Mouse (Mus musculus): ENCODE data around the gene Hid1. TPM values are rescaled to one million over a fixed set of nuclear protein-coding genes. Genes with fewer than 3 reads are reported as not detected.

Hid1 gene
- polyA plus RNA-seq, 1 experiment: 30.2 TPM

- no peaks in the 10 kb centered on the region for H3K36me3 ChIP-seq (ENCODE audit: control insufficient read depth, insufficient read depth, low read length)
- peaks cover 3% of the 10 kb centered on the region for H3K4me1 ChIP-seq (ENCODE audit: control insufficient read depth, insufficient read depth, insufficient read length, low read length)
- no peaks in the 10 kb centered on the region for H3K27me3 ChIP-seq (ENCODE audit: control insufficient read depth, insufficient read depth, low read length)
- 57% methylated on average over 16 of the region's 16 CpGs for WGBS
- TF ChIP-seq POLR2A (IDR thresholded peaks at IDR 0.05; ENCODE audit: low read depth, low read length) (no peak), CTCF (IDR thresholded peaks at IDR 0.05; ENCODE audit: extremely low read depth, insufficient read length, insufficient replicate concordance, low read depth, low read length) (no peak)
- no peak overlapping the region for H3K4me3 ChIP-seq (ENCODE audit: low read depth, low read length)
- no peak overlapping the region for H3K27ac ChIP-seq (ENCODE audit: insufficient read depth, low read depth, low read length)
These were observed 16.3 kb upstream of the Hid1 start for GRCm38 (mm10) chr11:115383701-115384474.

GRCm38 (mm10) chr11:115382891-115383290, 15.3 kb upstream of the Hid1 start:
- Histone ChIP-seq H3K4me3 (ENCODE audit: low read depth, low read length) (peak overlapping the region; percentile 70), H3K36me3 (ENCODE audit: control insufficient read depth, insufficient read depth, low read length) (no peaks in the 10 kb centered on the region), H3K4me1 (ENCODE audit: control insufficient read depth, insufficient read depth, insufficient read length, low read length) (peaks cover 3% of the 10 kb centered on the region), H3K27ac (ENCODE audit: insufficient read depth, low read depth, low read length) (no peak overlapping the region), H3K27me3 (ENCODE audit: control insufficient read depth, insufficient read depth, low read length) (no peaks in the 10 kb centered on the region)
- 50% methylated on average over 5 of the region's 5 CpGs for WGBS
- TF ChIP-seq CTCF (IDR thresholded peaks at IDR 0.05; ENCODE audit: extremely low read depth, insufficient read length, insufficient replicate concordance, low read depth, low read length): no peak
- no peak for TF ChIP-seq POLR2A (IDR thresholded peaks at IDR 0.05; ENCODE audit: low read depth, low read length)

- Histone ChIP-seq H3K36me3 (ENCODE audit: control insufficient read depth, insufficient read depth, low read length) (no peaks in the 10 kb centered on the region), H3K4me1 (ENCODE audit: control insufficient read depth, insufficient read depth, insufficient read length, low read length) (peaks cover 3% of the 10 kb centered on the region), H3K4me3 (ENCODE audit: low read depth, low read length) (peak within 1 kb of the TSS; percentile 70), H3K27ac (ENCODE audit: insufficient read depth, low read depth, low read length) (peak within 1 kb of the TSS; percentile 55), H3K27me3 (ENCODE audit: control insufficient read depth, insufficient read depth, low read length) (no peaks in the 10 kb centered on the region)
- peak; percentile 47; the same call in 1 of the 2 replicates for TF ChIP-seq POLR2A (IDR thresholded peaks at IDR 0.05; ENCODE audit: low read depth, low read length)
- no peak for TF ChIP-seq CTCF (IDR thresholded peaks at IDR 0.05; ENCODE audit: extremely low read depth, insufficient read length, insufficient replicate concordance, low read depth, low read length)
- WGBS: 1% methylated on average over 76 of the region's 76 CpGs
These were observed 14.4 kb upstream of the Hid1 start, which contains the start of gene Cdr2l for GRCm38 (mm10) chr11:115381743-115382539. Gene Cdr2l, plus strand, starts transcription at chr11:115381916.

GRCm38 (mm10) chr11:115381276-115381675, 13.7 kb upstream of the Hid1 start:
- H3K27ac ChIP-seq (ENCODE audit: insufficient read depth, low read depth, low read length): peak overlapping the region; percentile 55
- WGBS: 35% methylated on average over 9 of the region's 9 CpGs
- TF ChIP-seq CTCF (IDR thresholded peaks at IDR 0.05; ENCODE audit: extremely low read depth, insufficient read length, insufficient replicate concordance, low read depth, low read length) (no peak), POLR2A (IDR thresholded peaks at IDR 0.05; ENCODE audit: low read depth, low read length) (no peak)
- H3K27me3 ChIP-seq (ENCODE audit: control insufficient read depth, insufficient read depth, low read length): no peaks in the 10 kb centered on the region
- peak overlapping the region; percentile 34; the same call in 1 of the 2 replicates for H3K4me3 ChIP-seq (ENCODE audit: low read depth, low read length)
- peaks cover 3% of the 10 kb centered on the region for H3K4me1 ChIP-seq (ENCODE audit: control insufficient read depth, insufficient read depth, insufficient read length, low read length)
- no peaks in the 10 kb centered on the region for H3K36me3 ChIP-seq (ENCODE audit: control insufficient read depth, insufficient read depth, low read length)

- peaks cover 12% of the 10 kb centered on the region for H3K4me1 ChIP-seq (ENCODE audit: control insufficient read depth, insufficient read depth, insufficient read length, low read length)
- WGBS: 87% methylated on average over 7 of the region's 7 CpGs
- no peak for TF ChIP-seq CTCF (IDR thresholded peaks at IDR 0.05; ENCODE audit: extremely low read depth, insufficient read length, insufficient replicate concordance, low read depth, low read length)
- TF ChIP-seq POLR2A (IDR thresholded peaks at IDR 0.05; ENCODE audit: low read depth, low read length): no peak
- H3K36me3 ChIP-seq (ENCODE audit: control insufficient read depth, insufficient read depth, low read length): no peaks in the 10 kb centered on the region
- H3K27ac ChIP-seq (ENCODE audit: insufficient read depth, low read depth, low read length): no peak overlapping the region
- H3K4me3 ChIP-seq (ENCODE audit: low read depth, low read length): no peak overlapping the region
- no peaks in the 10 kb centered on the region; the same call in 1 of the 2 replicates for H3K27me3 ChIP-seq (ENCODE audit: control insufficient read depth, insufficient read depth, low read length)
These were observed 10.3 kb upstream of the Hid1 start for GRCm38 (mm10) chr11:115377854-115378253.

GRCm38 (mm10) chr11:115377254-115377653, 9.7 kb upstream of the Hid1 start:
- Histone ChIP-seq H3K4me3 (ENCODE audit: low read depth, low read length) (no peak overlapping the region), H3K27me3 (ENCODE audit: control insufficient read depth, insufficient read depth, low read length) (no peaks in the 10 kb centered on the region; the same call in 1 of the 2 replicates), H3K36me3 (ENCODE audit: control insufficient read depth, insufficient read depth, low read length) (no peaks in the 10 kb centered on the region), H3K27ac (ENCODE audit: insufficient read depth, low read depth, low read length) (no peak overlapping the region), H3K4me1 (ENCODE audit: control insufficient read depth, insufficient read depth, insufficient read length, low read length) (peaks cover 11% of the 10 kb centered on the region)
- no peak for TF ChIP-seq POLR2A (IDR thresholded peaks at IDR 0.05; ENCODE audit: low read depth, low read length)
- no peak for TF ChIP-seq CTCF (IDR thresholded peaks at IDR 0.05; ENCODE audit: extremely low read depth, insufficient read length, insufficient replicate concordance, low read depth, low read length)
- 89% methylated on average over 4 of the region's 4 CpGs for WGBS

- Histone ChIP-seq H3K27ac (ENCODE audit: insufficient read depth, low read depth, low read length) (no peak overlapping the region), H3K4me1 (ENCODE audit: control insufficient read depth, insufficient read depth, insufficient read length, low read length) (peaks cover 9% of the 10 kb centered on the region), H3K27me3 (ENCODE audit: control insufficient read depth, insufficient read depth, low read length) (no peaks in the 10 kb centered on the region; the same call in 1 of the 2 replicates), H3K36me3 (ENCODE audit: control insufficient read depth, insufficient read depth, low read length) (no peaks in the 10 kb centered on the region), H3K4me3 (ENCODE audit: low read depth, low read length) (no peak overlapping the region)
- 30% methylated on average over 7 of the region's 7 CpGs for WGBS
- TF ChIP-seq CTCF (IDR thresholded peaks at IDR 0.05; ENCODE audit: extremely low read depth, insufficient read length, insufficient replicate concordance, low read depth, low read length) (no peak), POLR2A (IDR thresholded peaks at IDR 0.05; ENCODE audit: low read depth, low read length) (no peak)
These were observed 9.2 kb upstream of the Hid1 start for GRCm38 (mm10) chr11:115376722-115377121.

All from small intestine, adult 2 months (tissue).